Mouse (Mus musculus) liver, adult 2 months (tissue): ENCODE results near the gene Kcne4.

ENCODE experiments used
- CTCF ChIP-seq: fragments of 200-500 bp; IDR thresholded peaks from 2 replicates; pipeline ENCODE4 v1.5.1; 2011; ENCODE audit warnings: low read depth, low read length, control low read depth
- POLR2A ChIP-seq: fragments of 200-500 bp; IDR thresholded peaks from 2 replicates; pipeline ENCODE4 v1.6.1; 2011; ENCODE audit warnings: low read length, control low read depth; ENCODE audit not compliant: insufficient read depth; ENCODE audit errors: extremely low read depth

DNA sequence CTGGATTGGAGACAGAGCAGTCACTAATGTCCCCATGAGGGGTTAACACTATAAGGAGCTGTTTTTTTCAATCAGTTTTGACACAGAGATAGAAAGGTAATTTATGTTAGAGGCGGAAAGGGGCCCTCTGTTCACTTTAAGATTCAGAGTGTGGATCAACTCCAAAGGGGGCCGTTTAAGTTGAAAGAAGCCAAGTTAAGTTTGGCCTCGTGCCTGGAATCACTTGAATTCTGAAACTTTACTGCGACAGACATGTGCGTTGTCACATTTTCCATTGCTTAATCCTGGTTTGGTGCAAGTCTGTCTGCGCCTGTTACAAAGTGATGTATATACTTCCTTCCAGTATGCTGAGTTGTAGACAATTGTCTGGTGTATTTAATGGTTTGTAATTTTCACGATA lies 3.0 kb downstream of the Kcne4 start:
- no peak for TF ChIP-seq POLR2A
- TF ChIP-seq CTCF, result no peak
